Mouse (Mus musculus): Measurements from ENCODE around the gene Camk1d. TPM values are rescaled to one million over a fixed set of nuclear protein-coding genes. Genes with fewer than 3 reads are reported as not detected.
"Not testable (repeated sequence)": the region's sequence is repeated elsewhere in the genome, so short reads cannot be mapped to it uniquely, and the experiment has no call there.

Gene Camk1d
- total and polyA plus RNA-seq, 2 experiments from 2014 or later, result 7.2 to 16.6 TPM

DNA sequence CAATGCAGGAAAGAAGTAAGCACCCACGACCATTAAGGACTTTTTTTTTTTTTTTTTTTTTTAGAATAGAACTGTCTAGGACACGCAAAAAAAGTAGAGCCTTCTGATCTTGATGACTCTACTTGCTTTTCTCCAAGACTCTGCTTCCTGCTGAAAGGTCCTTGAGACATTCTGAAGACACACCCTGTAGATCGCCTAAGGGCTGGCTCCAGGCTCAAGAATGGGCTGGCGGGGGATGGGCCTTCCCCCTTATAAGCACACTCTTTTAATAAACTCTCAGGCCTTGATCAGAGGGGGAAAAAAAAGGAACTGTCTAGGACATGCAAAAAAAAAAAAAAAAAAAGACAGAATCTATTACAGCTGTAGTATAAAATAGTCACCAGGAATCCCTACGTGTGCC lies 430.0 kb downstream of the Camk1d start:
- TF ChIP-seq CTCF (IDR thresholded peaks at IDR 0.05; ENCODE audit: low read depth), result no peak
- DNase-seq (ENCODE audit: low spot score) (no peak), ATAC-seq (no peak)
- Histone ChIP-seq H3K4me3 (ENCODE audit: low read length) (no peak overlapping the region), H3K4me1 (ENCODE audit: insufficient read depth, low read length) (no peaks in the 10 kb centered on the region), H3K9ac (replicated peaks; ENCODE audit: low read length) (no peak overlapping the region), H3K9me3 (ENCODE audit: low read length) (no peaks in the 10 kb centered on the region), H3K27me3 (ENCODE audit: insufficient read depth, low read length) (no peaks in the 10 kb centered on the region), H3K27ac (no peak overlapping the region), H3K4me2 (ENCODE audit: low read depth, low read length) (no peak overlapping the region), H3K36me3 (ENCODE audit: insufficient read depth, low read length) (no peaks in the 10 kb centered on the region)
- 82% methylated on average over 5 of the region's 5 CpGs for WGBS

GRCm38 (mm10) chr2:5282623-5283022 lies 431.7 kb downstream of the Camk1d start:
- Histone ChIP-seq H3K4me3 (ENCODE audit: low read length) (no peak overlapping the region), H3K9me3 (ENCODE audit: low read length) (no peaks in the 10 kb centered on the region), H3K9ac (replicated peaks; ENCODE audit: low read length) (no peak overlapping the region), H3K4me1 (ENCODE audit: insufficient read depth, low read length) (no peaks in the 10 kb centered on the region), H3K36me3 (ENCODE audit: insufficient read depth, low read length) (no peaks in the 10 kb centered on the region), H3K27me3 (ENCODE audit: insufficient read depth, low read length) (no peaks in the 10 kb centered on the region), H3K27ac (no peak overlapping the region), H3K4me2 (ENCODE audit: low read depth, low read length) (no peak overlapping the region)
- 63% methylated on average over 4 of the region's 4 CpGs for WGBS
- TF ChIP-seq CTCF (IDR thresholded peaks at IDR 0.05; ENCODE audit: low read depth), result no peak
- DNase-seq (ENCODE audit: low spot score) (no peak), ATAC-seq (no peak)

GRCm38 (mm10) chr2:5267980-5268379 lies 446.3 kb downstream of the Camk1d start:
- Histone ChIP-seq H3K4me3 (ENCODE audit: low read length) (no peak overlapping the region), H3K36me3 (ENCODE audit: insufficient read depth, low read length) (no peaks in the 10 kb centered on the region), H3K27ac (no peak overlapping the region), H3K4me2 (ENCODE audit: low read depth, low read length) (no peak overlapping the region), H3K4me1 (ENCODE audit: insufficient read depth, low read length) (no peaks in the 10 kb centered on the region), H3K27me3 (ENCODE audit: insufficient read depth, low read length) (no peaks in the 10 kb centered on the region), H3K9ac (replicated peaks; ENCODE audit: low read length) (no peak overlapping the region), H3K9me3 (ENCODE audit: low read length) (no peaks in the 10 kb centered on the region)
- WGBS, result 70% methylated on average over 2 of the region's 2 CpGs
- DNase-seq (ENCODE audit: low spot score) (no peak), ATAC-seq (no peak)
- no peak for TF ChIP-seq CTCF (IDR thresholded peaks at IDR 0.05; ENCODE audit: low read depth)

DNA sequence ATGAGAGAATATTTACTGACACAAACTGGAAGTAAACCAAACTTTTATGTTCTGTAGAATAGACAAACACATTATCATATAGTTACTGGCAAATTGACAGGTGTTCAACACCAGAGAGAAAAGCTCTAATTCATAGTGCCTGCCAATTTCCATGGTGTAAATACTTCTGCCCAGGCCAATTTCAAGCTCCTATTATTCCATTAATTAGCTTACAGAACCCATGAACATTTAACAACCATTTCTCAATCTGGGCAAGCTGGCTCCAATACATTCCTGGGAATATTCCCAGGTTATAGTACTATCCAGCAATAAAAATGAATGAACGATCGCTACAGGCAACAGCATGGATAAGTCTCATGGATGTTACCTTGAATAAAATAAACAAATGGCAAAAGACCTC lies 452.0 kb downstream of the Camk1d start:
- Histone ChIP-seq H3K4me2 (ENCODE audit: low read depth, low read length) (no peak overlapping the region), H3K4me3 (ENCODE audit: low read length) (no peak overlapping the region), H3K4me1 (ENCODE audit: insufficient read depth, low read length) (no peaks in the 10 kb centered on the region), H3K9me3 (ENCODE audit: low read length) (0 out of 2 replicates have a peak, but pooled peaks cover 4% of the 10 kb centered on the region), H3K27me3 (ENCODE audit: insufficient read depth, low read length) (no peaks in the 10 kb centered on the region), H3K36me3 (ENCODE audit: insufficient read depth, low read length) (no peaks in the 10 kb centered on the region), H3K27ac (no peak overlapping the region), H3K9ac (replicated peaks; ENCODE audit: low read length) (no peak overlapping the region)
- DNase-seq (ENCODE audit: low spot score) (peak; percentile 23), ATAC-seq (no peak)
- no peak for TF ChIP-seq CTCF (IDR thresholded peaks at IDR 0.05; ENCODE audit: low read depth)
- WGBS, result 57% methylated on average over 2 of the region's 2 CpGs

GRCm38 (mm10) chr2:5258250-5258649 lies 456.1 kb downstream of the Camk1d start:
- no peaks in the 10 kb centered on the region for H3K4me1 ChIP-seq (ENCODE audit: insufficient read depth, low read length)
- H3K9me3 ChIP-seq (ENCODE audit: low read length), result 0 out of 2 replicates have a peak, but pooled peaks cover 5% of the 10 kb centered on the region
- H3K4me2 ChIP-seq (ENCODE audit: low read depth, low read length), result no peak overlapping the region
- no peaks in the 10 kb centered on the region for H3K27me3 ChIP-seq (ENCODE audit: insufficient read depth, low read length)
- 91% methylated on average over 3 of the region's 3 CpGs for WGBS
- DNase-seq (ENCODE audit: low spot score) (no peak), ATAC-seq (no peak)
- no peaks in the 10 kb centered on the region for H3K36me3 ChIP-seq (ENCODE audit: insufficient read depth, low read length)
- H3K27ac ChIP-seq, result no peak overlapping the region
- no peak overlapping the region for H3K4me3 ChIP-seq (ENCODE audit: low read length)
- no peak for TF ChIP-seq CTCF (IDR thresholded peaks at IDR 0.05; ENCODE audit: low read depth)
- no peak overlapping the region for H3K9ac ChIP-seq (replicated peaks; ENCODE audit: low read length)

DNA sequence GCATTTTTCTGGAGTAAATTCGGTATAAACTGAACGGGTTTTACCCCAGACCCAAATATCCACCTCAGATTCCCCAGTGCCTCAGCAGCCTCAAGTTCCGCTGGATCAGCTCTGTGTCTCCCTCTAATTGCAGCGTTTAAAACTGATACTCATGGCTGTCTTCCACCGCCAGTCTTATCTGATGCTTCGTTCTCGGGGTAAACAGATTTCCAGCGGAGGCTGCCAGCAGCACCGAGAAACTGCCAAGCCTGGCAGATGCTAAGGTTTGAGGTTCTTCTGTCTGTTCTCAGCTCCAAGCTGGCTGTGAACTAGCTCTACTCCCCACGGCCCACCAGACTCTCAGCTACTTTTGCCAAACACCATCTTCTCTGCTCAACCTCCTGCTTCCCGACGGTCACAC lies 464.3 kb downstream of the Camk1d start:
- no peak overlapping the region for H3K4me3 ChIP-seq (ENCODE audit: low read length)
- ATAC-seq (peak; percentile 76), DNase-seq (ENCODE audit: low spot score) (peak; percentile 82)
- H3K4me1 ChIP-seq (ENCODE audit: insufficient read depth, low read length), result no peaks in the 10 kb centered on the region
- peak; percentile 60 for TF ChIP-seq CTCF (IDR thresholded peaks at IDR 0.05; ENCODE audit: low read depth)
- H3K27ac ChIP-seq, result no peak overlapping the region
- no peaks in the 10 kb centered on the region for H3K36me3 ChIP-seq (ENCODE audit: insufficient read depth, low read length)
- H3K4me2 ChIP-seq (ENCODE audit: low read depth, low read length), result no peak overlapping the region
- no peak overlapping the region for H3K9ac ChIP-seq (replicated peaks; ENCODE audit: low read length)
- WGBS, result 50% methylated on average over 12 of the region's 12 CpGs
- no peaks in the 10 kb centered on the region for H3K27me3 ChIP-seq (ENCODE audit: insufficient read depth, low read length)
- no peaks in the 10 kb centered on the region for H3K9me3 ChIP-seq (ENCODE audit: low read length)

GRCm38 (mm10) chr2:5249199-5249598 lies 465.1 kb downstream of the Camk1d start:
- not testable (repeated sequence) for H3K27me3 ChIP-seq (ENCODE audit: insufficient read depth, low read length); H3K9ac ChIP-seq (replicated peaks; ENCODE audit: low read length); H3K9me3 ChIP-seq (ENCODE audit: low read length); H3K4me2 ChIP-seq (ENCODE audit: low read depth, low read length); H3K27ac ChIP-seq; H3K36me3 ChIP-seq (ENCODE audit: insufficient read depth, low read length); H3K4me1 ChIP-seq (ENCODE audit: insufficient read depth, low read length); DNase-seq (ENCODE audit: low spot score); H3K4me3 ChIP-seq (ENCODE audit: low read length); ATAC-seq
- WGBS, result 93% methylated on average over 6 of the region's 6 CpGs

Other genes starting within 250 kb of the Camk1d start
- 14.9 and 23.2 TPM in 2 replicates for gene Nudt5, start 130.5 kb upstream of the Camk1d start, total RNA-seq (2014; rRNA removed)
- 16.9 and 18.1 TPM in 2 replicates for gene Nudt5, start 130.5 kb upstream of the Camk1d start, polyA plus RNA-seq (2015; fragmentation: Nextera tagmentation; extraction: Ambion mirVana)
- gene Cdc123, start 130.6 kb upstream of the Camk1d start, total RNA-seq (2014; rRNA removed), result 91.0 and 110 TPM in 2 replicates
- gene Cdc123, start 130.6 kb upstream of the Camk1d start, polyA plus RNA-seq (2015; fragmentation: Nextera tagmentation; extraction: Ambion mirVana), result 234 and 237 TPM in 2 replicates
- gene Gm13199, start 148.4 kb upstream of the Camk1d start, total RNA-seq (2014; rRNA removed), result 0.58 and 0.83 TPM in 2 replicates
- gene Gm13199, start 148.4 kb upstream of the Camk1d start, polyA plus RNA-seq (2015; fragmentation: Nextera tagmentation; extraction: Ambion mirVana), result 0.54 TPM in 1 of 2 replicates, not detected in the other
- gene Sec61a2, start 180.9 kb upstream of the Camk1d start, total RNA-seq (2014; rRNA removed), result 109 and 127 TPM in 2 replicates
- 104 and 105 TPM in 2 replicates for gene Sec61a2, start 180.9 kb upstream of the Camk1d start, polyA plus RNA-seq (2015; fragmentation: Nextera tagmentation; extraction: Ambion mirVana)
- 6.6 and 9.3 TPM in 2 replicates for gene Dhtkd1, start 228.3 kb upstream of the Camk1d start, total RNA-seq (2014; rRNA removed)
- gene Dhtkd1, start 228.3 kb upstream of the Camk1d start, polyA plus RNA-seq (2015; fragmentation: Nextera tagmentation; extraction: Ambion mirVana), result 3.7 and 4.9 TPM in 2 replicates
- gene Upf2, start 237.0 kb upstream of the Camk1d start, total RNA-seq (2014; rRNA removed), result 3.5 and 6.2 TPM in 2 replicates
- 4.3 and 4.9 TPM in 2 replicates for gene Upf2, start 237.0 kb upstream of the Camk1d start, polyA plus RNA-seq (2015; fragmentation: Nextera tagmentation; extraction: Ambion mirVana)

Data from hindbrain, postnatal 0 days (tissue).